Mouse (Mus musculus) adrenal gland, postnatal 14 days (tissue): Measurements from ENCODE around the gene Zfp57. TPM values are rescaled to one million over a fixed set of nuclear protein-coding genes. Genes with fewer than 3 reads are reported as not detected.
"Not testable (repeated sequence)": the region's sequence is repeated elsewhere in the genome, so short reads cannot be mapped to it uniquely, and the experiment has no call there.

Experiments used
- DNase-seq: peaks from one replicate; pipeline ENCODE4 v3.0.0; 2021; ENCODE audit warnings: mixed read lengths
- total RNA-seq: library from RNA; stranded (reverse); gene quantifications from 2 replicates; pipeline ENCODE4 v1.2.3, GENCODE M21; 2021

Zfp57 gene
- total RNA-seq, 1 experiment from 2014 or later = 4.5 TPM

DNA sequence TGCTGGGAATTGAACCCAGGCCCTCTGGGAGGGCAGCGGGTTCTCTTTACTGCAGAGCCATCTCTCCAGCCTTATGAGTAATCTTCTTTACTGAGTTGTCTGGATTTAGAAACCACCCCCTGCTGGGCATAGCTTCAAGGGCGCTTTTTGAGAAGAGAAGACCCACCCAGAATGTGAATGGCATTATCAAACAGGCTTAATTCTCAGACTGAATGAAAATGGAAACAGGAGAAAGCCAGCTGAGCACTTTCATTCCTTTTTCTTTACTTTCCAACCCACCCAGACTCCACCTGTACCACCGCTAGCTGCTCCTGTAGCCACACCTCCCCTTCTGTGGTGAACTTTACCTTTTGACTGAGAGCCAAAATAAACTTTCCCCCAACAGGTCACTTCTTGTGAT is 5.5 kb upstream of the Zfp57 start:
- no peak for DNase-seq

DNA sequence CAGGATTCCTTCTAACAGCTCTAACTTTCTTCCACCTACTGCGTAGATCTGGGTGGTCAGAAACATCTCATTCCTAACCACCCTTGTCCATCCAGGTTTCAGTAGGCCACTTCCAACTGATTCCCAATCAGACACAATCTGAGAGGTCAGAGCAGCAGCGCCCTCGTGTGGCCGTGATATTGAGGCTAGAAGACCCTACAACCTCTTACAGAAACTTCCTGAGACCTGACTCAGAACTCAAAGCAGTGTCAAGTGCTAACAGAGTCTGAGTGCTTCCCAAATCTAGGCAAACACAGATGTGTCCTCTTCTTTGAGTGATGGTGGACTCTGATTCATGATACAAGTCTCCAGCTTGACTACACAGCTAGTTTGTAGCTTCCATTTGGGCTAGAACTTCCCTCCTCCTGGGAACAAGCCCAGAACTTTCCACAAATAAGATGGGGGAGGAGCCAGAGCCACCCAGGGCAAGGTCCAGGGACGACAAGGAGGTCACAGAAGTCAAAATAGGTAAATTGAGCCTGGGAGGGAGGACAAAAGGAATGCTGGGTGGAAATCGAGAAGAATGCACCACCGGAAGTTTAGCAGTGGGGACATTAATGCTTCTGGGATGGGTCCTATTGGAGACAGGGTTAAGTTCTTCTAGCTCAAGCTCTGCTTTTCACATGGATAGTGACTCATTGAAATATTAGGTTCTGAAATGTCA is 3.8 kb upstream of the Zfp57 start:
- DNase-seq = peak; percentile 88

DNA sequence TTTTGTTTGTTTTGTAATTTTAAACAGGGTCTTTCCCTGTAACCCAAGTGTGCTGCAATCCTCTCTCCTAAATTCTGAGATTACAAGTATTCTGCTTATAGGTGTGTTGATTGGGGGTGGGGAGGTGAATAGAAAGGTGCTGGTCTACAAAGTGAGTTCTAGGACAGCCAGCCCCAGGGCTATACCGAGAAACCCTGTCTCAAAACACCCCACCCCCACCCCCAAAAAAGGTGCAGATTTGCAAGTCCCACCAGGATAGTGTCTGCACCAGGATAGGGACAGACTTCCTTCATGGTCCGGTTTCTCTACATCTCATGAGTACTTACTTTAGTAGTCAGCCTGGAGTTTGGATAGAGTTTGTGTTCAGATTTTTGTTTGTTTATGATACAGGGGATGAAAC is 2.5 kb upstream of the Zfp57 start:
- DNase-seq = no peak

DNA sequence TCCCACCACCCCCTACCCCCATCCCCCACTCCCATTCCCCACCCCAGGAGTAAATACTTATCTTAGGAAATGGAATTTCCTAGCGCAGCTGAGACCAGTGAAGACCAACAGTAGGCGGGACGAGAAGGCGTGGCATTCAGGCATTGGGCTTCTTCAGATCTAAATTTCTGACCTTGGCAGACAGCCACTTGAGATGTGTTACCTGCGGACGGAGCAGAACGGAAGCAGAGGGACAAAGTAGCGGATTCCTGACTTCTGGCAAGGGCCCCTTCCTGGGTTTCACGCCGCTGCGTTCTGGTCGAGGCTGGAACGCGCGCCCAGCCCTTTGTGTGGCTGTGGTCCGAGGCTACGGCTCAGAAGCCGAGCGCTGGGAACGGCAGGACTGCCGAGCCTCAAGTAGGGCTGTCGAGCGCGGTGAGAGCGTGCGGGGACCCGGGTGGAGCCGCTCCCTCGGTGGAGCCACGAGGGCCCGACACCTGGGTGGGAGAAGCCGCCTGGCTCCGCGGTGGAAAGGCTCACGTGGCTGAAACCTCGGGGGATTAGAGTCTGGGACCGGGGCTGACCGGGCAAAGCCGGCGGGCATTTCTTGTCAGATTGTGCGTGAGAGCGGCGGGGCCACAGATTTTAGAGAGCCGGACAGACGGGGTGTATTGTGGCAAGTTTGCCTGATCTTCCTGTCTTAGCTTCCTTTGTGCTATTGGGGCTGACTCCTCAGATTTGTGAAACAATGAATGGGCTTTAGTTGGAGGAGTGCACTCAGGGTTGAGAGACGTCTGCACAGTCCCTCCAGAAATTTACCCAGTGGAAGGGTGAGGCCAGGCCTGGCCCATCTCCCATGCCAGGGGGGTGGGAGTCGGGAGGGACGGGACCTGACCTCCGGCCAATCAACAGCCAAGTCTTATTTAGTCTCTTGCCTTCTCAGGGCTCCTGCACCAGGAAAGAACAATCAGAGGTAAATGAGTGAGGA is 1.7 kb downstream of the Zfp57 start:
- DNase-seq = peak; percentile 47

DNA sequence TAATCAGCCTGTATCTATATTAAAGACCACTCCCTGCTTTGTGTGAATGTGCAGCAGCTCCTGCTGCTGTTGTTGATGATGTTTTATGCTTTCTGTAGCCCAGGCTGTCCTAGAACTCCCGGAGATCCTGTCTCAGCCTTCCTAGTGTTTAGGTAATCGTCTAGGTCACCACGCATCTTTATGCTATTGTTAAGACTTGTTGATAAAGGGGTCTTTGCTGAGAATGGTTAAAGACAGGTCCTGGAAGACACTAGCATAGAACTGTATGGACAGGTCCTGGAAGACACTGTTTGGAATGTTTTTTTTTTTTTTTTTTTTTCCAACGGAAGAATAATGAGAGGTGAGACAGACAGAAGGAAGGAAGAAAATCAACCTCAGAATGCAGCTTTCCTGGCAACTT is 2.4 kb downstream of the Zfp57 start:
- no peak for DNase-seq

DNA sequence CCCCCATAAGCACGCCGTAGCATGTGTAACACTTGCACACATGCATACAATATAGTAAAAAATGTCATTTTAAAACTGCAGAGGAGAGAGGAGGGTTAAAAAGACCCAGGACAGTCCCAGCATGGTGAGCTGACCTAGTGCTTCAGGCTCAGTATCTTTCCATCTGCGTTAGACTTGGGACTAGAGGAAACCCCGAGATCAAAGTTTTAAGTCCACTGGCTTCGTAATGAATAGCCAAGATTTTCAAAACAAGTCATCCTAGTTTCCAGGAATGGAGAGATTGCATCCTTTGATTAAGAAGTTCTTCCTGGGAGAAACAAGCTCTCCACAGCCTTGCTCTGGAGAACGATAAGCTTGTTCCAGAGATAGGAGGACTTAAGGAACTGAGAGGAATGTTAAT is 7.2 kb downstream of the Zfp57 start:
- DNase-seq = no peak

DNA sequence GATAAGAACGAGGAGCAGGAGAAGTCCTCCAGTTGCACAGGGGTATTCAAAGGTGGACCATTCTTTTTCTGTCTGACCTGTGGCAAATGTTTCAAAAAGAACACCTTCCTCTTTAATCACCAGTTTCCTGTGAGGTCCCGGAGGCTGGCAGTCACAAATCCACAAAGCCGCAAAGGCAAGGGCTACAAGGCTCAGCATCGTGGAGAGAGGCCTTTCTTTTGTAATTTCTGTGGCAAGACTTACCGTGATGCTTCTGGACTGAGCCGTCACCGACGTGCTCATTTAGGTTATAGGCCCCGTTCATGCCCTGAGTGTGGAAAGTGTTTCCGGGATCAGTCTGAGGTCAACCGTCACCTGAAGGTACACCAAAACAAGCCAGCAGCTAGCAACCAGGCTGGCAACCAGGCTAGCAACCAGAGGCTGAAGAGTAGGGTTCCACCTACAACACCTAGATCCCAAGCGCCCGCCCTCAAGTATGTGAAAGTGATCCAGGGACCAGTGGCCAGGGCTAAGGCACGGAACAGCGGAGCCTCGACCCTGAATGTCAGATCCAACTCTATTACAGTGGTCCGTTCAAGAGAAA is 8.6 kb downstream of the Zfp57 start:
- DNase-seq = no peak

DNA sequence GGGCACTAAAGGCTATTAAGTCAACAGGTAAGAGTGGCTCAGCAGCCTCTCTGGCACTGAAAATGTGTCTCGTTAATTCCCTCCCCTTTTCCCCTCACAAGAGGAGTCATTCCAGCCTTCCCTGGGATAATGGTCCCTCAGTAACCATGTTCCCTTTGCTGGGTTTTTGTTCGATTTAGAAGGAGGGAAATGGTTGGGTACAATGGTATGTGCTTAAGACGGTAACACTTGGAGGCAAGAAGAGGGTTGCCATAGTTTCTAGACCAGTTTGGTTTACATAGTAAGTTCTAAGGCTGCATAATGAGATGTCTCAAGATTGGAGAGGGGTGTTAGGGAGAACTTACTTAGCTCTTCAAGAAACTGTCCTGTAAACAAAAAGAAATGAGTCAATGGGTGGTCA is 10.8 kb downstream of the Zfp57 start:
- no peak for DNase-seq

DNA sequence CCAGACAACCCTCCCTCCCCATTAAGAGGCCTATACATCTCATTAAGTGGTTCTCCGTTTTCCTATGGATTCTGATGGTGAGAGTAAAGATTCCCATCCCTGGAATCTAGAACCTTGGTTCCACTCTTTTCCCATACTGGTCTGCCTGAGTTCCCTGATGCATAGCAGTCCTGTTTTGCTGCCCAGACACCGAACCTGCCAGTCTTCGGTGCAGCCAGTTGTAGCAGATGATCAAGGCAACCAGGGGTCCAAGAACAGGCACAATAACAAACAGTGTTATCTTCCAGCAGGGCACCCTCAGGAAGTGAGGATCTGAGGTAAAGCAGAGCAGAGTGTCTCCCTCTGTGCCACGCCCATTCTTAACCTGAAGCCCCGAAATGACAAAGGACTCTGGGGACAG is 11.2 kb downstream of the Zfp57 start:
- DNase-seq = no peak

DNA sequence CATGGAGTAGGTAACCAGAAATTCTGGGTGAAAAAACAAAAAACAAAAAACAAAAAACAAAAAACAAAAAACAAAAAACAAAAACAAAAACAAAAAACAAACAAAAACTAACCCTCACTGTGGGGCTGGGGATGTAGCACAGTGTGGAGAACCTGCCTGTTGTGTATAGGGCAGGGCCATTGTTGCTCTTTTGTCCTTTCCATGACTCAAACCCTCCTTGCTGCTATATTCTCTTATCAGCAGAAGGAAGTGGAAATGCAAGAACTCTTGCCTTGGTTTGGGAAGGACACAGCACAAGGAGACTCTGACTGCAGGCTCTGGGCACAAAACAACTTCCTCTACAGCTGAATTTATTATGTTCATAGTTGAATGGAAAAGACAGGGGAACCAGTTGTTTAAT is 15.4 kb downstream of the Zfp57 start:
- DNase-seq = no peak

DNA sequence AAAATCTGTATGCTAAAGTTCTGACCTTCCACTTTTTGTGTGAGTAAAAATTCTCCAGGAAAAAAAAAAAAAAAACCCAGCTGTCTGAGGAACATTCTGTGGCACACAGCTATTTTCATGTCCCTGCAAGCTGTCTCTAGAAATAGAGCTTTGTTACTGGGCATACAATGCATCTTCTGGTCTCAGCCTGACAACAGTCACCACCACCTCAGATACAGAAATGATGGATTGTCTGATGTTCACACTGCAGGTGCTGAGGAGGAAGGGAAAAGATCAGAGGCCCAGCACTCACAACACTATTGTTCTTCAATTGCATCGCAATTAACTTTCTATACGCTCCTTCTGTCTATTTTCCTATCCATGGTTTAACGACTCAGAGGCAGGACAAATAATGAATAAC is 17.4 kb downstream of the Zfp57 start:
- no peak for DNase-seq

DNA sequence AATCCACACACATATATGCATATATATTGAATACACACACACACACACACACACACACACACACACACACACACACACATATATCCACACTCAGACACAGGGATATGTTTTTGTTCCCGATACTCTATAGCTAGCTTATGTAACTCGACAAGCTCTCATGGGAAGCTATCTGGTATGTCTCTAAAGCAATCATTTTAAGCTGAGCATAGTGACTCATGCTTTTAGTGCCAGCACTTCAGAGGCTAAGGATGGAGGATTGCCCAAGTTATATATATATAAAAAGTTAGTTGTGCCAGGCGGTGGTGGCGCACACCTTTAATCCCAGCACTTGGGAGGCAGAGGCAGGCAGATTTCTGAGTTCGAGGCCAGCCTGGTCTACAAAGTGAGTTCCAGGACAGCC is 18.3 kb downstream of the Zfp57 start:
- DNase-seq = not testable (repeated sequence)

DNA sequence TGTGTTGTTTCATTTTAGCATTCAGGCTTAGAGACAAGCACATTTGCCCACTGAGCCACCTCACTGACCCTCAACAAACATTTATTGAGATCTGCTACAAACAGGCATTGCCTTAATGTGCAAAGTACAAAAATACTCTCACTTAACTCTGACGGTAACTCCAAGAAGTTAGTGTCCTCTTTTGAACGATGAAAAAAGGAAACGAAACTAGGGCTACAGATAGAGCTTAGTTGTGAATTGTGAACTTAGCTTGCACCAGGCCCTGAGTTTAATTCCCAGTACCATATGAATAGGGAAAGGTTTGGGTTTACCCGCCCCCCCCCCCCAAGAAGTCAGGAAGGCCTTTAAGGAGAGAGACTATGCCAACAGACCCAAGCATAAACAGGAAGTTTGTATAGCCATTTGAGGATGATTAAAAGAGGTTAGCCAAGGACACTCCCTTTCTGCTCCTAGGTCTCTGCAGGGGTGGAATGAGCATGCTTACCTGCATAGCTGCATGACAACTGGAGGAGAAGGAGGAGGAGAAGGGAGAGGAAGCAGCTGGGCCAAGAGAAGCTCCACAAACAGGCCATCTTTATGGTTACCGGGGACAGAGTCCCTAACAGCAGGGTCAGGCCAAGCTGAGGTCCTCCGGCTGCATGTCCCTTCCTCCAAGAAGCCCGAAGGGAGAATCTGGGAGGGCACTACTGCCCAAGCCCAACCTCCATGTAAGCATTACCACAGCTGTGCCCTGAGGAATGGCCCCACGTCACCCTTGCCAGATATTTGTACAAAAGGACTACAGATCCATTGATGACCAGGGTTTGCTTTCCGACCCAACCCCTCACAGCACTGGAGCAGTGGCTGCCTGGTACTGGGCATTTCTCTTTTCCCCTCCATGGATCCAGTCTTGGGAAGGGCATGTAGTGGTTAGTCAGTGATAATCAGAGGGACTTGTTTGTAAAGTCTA is 21.9 kb downstream of the Zfp57 start, which contains the start of gene Mog:
Gene Mog, minus strand, starts transcription at position 771 of the 949 bp plus-strand sequence.
- no peak for DNase-seq

DNA sequence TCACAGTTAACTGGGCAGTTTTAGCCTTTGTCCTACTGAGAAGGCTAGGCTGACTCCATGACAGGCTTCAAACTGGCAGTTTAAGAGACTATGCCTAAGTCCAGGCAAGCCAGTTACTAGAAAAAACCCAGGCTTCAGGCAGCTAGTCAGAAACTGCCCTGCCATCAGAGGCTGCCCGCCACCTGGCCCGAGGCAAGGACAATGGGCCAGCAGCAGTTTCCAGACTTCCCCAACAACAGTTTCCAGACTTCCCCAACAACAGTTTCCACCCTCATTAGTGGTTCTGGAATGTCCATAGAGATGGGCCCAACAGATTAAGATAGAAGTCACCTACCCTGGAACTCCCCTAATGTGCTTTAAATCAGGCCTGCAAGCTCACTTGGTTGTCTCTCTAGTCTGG is 25.5 kb downstream of the Zfp57 start:
- no peak for DNase-seq

DNA sequence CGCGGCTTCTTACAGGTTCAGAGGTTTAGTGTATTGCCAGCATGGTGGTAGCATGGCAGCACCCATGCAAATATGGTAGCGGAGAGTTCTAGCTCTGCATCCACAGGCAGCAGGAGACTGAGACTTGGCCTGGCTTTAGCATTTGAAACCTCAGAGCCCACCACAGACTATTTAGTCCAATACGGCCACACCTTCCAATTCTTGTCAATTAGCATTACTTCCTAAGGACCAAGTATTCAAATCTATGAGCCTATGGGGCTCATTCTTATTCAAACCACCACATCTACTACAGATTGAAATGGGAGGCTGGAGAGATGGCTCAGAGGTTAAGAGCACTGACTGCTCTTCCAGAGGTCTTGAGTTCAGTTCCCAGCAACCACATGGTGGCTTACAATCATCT is 26.5 kb downstream of the Zfp57 start:
- DNase-seq = no peak

DNA sequence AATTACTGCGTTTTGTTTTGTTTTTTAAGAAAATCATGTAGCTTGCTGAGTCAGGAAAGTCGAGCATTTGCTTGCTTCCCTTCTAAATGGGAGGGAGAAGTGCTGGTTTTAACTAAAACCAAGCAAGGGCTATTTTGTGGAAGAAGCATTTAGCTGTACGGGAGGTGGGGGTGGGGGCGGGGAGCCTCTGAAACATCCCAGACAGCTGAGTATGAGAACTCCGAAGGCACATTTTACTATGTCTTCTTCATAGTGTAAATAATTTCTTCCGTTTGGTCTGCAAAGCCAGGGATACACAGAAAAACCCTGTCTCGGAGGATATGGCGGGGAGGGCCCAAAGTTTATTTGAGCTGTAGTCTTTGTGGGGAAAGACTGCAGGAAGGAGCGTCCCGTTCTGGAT is 27.2 kb downstream of the Zfp57 start:
- DNase-seq = no peak

DNA sequence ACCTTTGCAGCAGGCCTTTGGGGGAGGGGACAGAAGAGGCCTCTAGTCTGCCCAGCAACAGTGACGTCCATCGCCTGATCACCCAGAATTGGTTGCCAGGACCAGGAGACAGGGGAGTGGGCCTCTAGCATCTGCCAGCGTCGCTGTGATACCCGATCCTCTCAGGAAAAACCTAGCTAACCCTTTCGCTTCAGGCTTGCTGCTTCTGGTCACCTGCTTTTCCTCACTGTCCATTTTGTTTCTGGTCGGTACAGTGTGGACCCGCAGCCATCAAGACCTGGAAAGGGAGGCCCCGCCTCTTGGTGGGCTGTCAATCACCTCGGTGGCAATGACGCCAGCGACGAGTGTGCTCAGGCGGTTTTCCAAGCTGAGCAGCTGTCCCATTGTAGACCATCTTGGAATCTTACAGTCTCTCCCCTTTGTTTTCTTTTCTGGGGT is 27.7 kb downstream of the Zfp57 start:
- peak; percentile 91 for DNase-seq

DNA sequence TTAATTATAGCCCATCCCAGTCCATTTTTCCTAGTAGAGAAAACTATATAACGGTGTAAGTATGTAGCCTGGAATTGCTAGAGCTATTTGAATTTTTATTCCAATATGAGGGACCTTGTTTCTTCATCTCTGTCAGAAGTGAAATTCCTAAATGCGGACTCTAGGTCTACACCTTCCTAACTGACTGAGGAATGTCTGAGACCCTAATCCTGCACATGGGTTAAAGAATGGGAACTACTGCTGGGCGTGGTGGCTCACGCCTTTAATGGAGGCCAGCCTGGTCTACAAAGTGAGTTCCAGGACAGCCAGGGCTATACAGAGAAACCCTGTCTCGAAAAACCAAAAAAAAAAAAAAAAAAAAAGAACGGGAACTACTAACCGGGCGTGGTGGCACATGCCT is 28.2 kb downstream of the Zfp57 start:
- DNase-seq = no peak

DNA sequence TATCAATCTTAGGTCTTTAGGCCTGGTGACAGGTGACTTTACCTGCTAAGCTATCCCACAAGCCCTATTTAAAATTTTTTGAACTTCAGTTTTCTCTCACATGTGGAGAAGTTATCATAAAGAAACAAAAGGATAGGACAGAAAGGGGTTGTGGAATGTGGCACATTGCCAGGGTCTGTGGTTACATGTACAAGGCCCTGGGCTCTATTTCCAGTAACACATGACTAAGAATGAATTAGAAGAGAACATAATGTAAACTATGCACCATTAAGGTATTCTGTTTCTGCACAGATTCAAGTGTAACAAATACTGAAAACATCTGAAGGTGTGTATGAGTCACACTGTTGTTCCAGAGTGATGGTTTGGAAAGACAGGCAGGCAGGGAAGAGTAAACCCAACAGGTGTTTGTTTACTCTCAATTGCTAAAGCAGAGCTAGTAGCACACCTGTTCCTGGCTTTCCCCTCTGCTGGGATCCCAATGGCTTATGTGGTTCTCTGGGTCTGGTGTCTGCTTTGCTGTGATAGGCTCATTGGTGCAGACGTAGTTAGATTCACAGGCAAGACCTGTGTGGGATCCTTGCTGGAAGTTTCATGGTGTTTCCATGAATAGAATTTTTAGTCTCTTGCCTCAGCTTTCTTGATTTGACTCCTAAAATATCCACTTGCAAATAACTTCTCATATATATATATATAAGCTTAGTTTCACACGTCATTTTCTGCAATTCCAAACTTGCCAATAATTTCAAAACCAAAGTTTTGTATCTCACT is 38.3 kb downstream of the Zfp57 start:
- no peak for DNase-seq

DNA sequence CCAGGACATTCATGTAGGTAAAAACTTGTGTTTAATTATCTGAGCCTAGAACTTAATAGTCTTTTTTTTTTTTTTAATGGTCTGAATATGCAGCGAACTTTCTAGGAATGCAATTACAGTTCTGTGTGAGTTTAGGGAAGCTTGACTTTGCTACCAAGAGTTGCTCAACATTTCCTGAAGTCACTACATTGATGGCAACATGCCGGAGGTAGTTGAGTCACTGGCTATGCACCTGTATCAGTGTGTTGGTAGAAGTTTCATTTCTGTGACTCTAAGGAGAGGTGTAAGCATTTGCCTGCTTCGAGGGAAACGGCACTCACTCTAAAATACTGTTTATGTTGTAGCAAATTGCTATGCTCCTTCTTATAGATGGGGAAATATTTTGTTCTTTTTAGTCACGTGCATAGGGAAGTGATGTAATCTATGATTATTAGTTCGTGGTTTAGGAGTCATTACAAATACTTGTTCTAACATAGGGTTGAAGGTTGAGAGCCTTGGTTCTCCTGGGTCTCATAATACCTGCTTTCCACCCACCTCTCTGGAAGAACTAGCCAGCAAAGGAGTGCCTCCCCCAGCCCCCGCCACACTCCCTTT is 43.8 kb downstream of the Zfp57 start:
- DNase-seq = no peak
